Mouse (Mus musculus): ENCODE results near the gene Hrc. TPM values are rescaled to one million over a fixed set of nuclear protein-coding genes. Genes with fewer than 3 reads are reported as not detected.

Hrc gene
- total and polyA plus RNA-seq, 3 experiments, result 0.16 TPM; not detected in 2

GRCm38 (mm10) chr7:45312686-45313453, 22.2 kb upstream of the Hrc start:
- Histone ChIP-seq H3K27me3 (ENCODE audit: insufficient read depth, low read length) (peaks cover 33% of the 10 kb centered on the region), H3K4me1 (ENCODE audit: insufficient read depth, low read depth, low read length) (peaks cover 3% of the 10 kb centered on the region; the same call in 1 of the 2 replicates), H3K36me3 (replicated peaks) (no peaks in the 10 kb centered on the region), H3K9me3 (replicated peaks) (no peaks in the 10 kb centered on the region), H3K4me3 (ENCODE audit: low read depth, low read length) (no peak overlapping the region)
- TF ChIP-seq TAL1 (conservative IDR thresholded peaks at IDR 0.05; ENCODE audit: low read depth, low read length), result no peak
- no peak for TF ChIP-seq GATA1 (IDR thresholded peaks at IDR 0.05; ENCODE audit: borderline replicate concordance, low read length)
- TF ChIP-seq POLR2AphosphoS5 (IDR thresholded peaks at IDR 0.05; ENCODE audit: insufficient replicate concordance, low read depth, low read length), result no peak
- no peak for TF ChIP-seq GATA2 (IDR thresholded peaks at IDR 0.05; ENCODE audit: borderline replicate concordance, low read depth, low read length)
- DNase-seq (ENCODE audit: low spot score) (no peak), ATAC-seq (ENCODE audit: extremely low read depth, insufficient number of reproducible peaks, low FRiP score, poor library complexity, severe bottlenecking) (no peak)

GRCm38 (mm10) chr7:45313495-45313894, 21.6 kb upstream of the Hrc start:
- no peak for TF ChIP-seq CTCF (IDR thresholded peaks at IDR 0.05; ENCODE audit: low read depth, low read length)
- H3K4me1 ChIP-seq (ENCODE audit: insufficient read depth, low read depth, low read length), result peaks cover 3% of the 10 kb centered on the region; the same call in 1 of the 2 replicates
- no peak for ATAC-seq (ENCODE audit: extremely low read depth, insufficient number of reproducible peaks, low FRiP score, poor library complexity, severe bottlenecking)
- no peaks in the 10 kb centered on the region for H3K36me3 ChIP-seq (replicated peaks)
- no peak for DNase-seq (ENCODE audit: low spot score)
- H3K27me3 ChIP-seq (ENCODE audit: insufficient read depth, low read length), result peaks cover 27% of the 10 kb centered on the region
- H3K9me3 ChIP-seq (replicated peaks), result no peaks in the 10 kb centered on the region
- no peak overlapping the region for H3K4me3 ChIP-seq (ENCODE audit: low read depth, low read length)

- DNase-seq (ENCODE audit: low spot score) (no peak), ATAC-seq (ENCODE audit: extremely low read depth, insufficient number of reproducible peaks, low FRiP score, poor library complexity, severe bottlenecking) (no peak)
- no peak for TF ChIP-seq GATA2 (IDR thresholded peaks at IDR 0.05; ENCODE audit: borderline replicate concordance, low read depth, low read length)
- TF ChIP-seq CTCF (IDR thresholded peaks at IDR 0.05; ENCODE audit: low read depth, low read length), result no peak
- TF ChIP-seq GATA1 (IDR thresholded peaks at IDR 0.05; ENCODE audit: borderline replicate concordance, low read length), result no peak
- TF ChIP-seq TAL1 (conservative IDR thresholded peaks at IDR 0.05; ENCODE audit: low read depth, low read length), result no peak
- no peak for TF ChIP-seq POLR2AphosphoS5 (IDR thresholded peaks at IDR 0.05; ENCODE audit: insufficient replicate concordance, low read depth, low read length)
- Histone ChIP-seq H3K4me1 (ENCODE audit: insufficient read depth, low read depth, low read length) (peaks cover 3% of the 10 kb centered on the region; the same call in 1 of the 2 replicates), H3K36me3 (replicated peaks) (no peaks in the 10 kb centered on the region), H3K9me3 (replicated peaks) (no peaks in the 10 kb centered on the region), H3K27me3 (ENCODE audit: insufficient read depth, low read length) (peaks cover 21% of the 10 kb centered on the region), H3K4me3 (ENCODE audit: low read depth, low read length) (no peak overlapping the region)
Measured at GRCm38 (mm10) chr7:45315182-45315701, 19.8 kb upstream of the Hrc start.

- Histone ChIP-seq H3K9me3 (replicated peaks) (no peaks in the 10 kb centered on the region), H3K27me3 (ENCODE audit: insufficient read depth, low read length) (peaks cover 17% of the 10 kb centered on the region), H3K4me3 (ENCODE audit: low read depth, low read length) (no peak overlapping the region), H3K4me1 (ENCODE audit: insufficient read depth, low read depth, low read length) (peaks cover 3% of the 10 kb centered on the region; the same call in 1 of the 2 replicates), H3K36me3 (replicated peaks) (no peaks in the 10 kb centered on the region)
- no peak for DNase-seq (ENCODE audit: low spot score)
- ATAC-seq (ENCODE audit: extremely low read depth, insufficient number of reproducible peaks, low FRiP score, poor library complexity, severe bottlenecking), result no peak
- TF ChIP-seq POLR2AphosphoS5 (IDR thresholded peaks at IDR 0.05; ENCODE audit: insufficient replicate concordance, low read depth, low read length) (no peak), GATA2 (IDR thresholded peaks at IDR 0.05; ENCODE audit: borderline replicate concordance, low read depth, low read length) (no peak), CTCF (IDR thresholded peaks at IDR 0.05; ENCODE audit: low read depth, low read length) (no peak), GATA1 (IDR thresholded peaks at IDR 0.05; ENCODE audit: borderline replicate concordance, low read length) (no peak), TAL1 (conservative IDR thresholded peaks at IDR 0.05; ENCODE audit: low read depth, low read length) (no peak)
Measured at GRCm38 (mm10) chr7:45316536-45316935, 18.6 kb upstream of the Hrc start.

GRCm38 (mm10) chr7:45322245-45322644, 12.8 kb upstream of the Hrc start:
- H3K9me3 ChIP-seq (replicated peaks), result peaks cover 2% of the 10 kb centered on the region; the same call in 1 of the 2 replicates
- no peak for DNase-seq (ENCODE audit: low spot score)
- no peak for ATAC-seq (ENCODE audit: extremely low read depth, insufficient number of reproducible peaks, low FRiP score, poor library complexity, severe bottlenecking)
- H3K27me3 ChIP-seq (ENCODE audit: insufficient read depth, low read length), result peaks cover 10% of the 10 kb centered on the region
- TF ChIP-seq TAL1 (conservative IDR thresholded peaks at IDR 0.05; ENCODE audit: low read depth, low read length) (no peak), POLR2AphosphoS5 (IDR thresholded peaks at IDR 0.05; ENCODE audit: insufficient replicate concordance, low read depth, low read length) (no peak), CTCF (IDR thresholded peaks at IDR 0.05; ENCODE audit: low read depth, low read length) (no peak), GATA1 (IDR thresholded peaks at IDR 0.05; ENCODE audit: borderline replicate concordance, low read length) (no peak), GATA2 (IDR thresholded peaks at IDR 0.05; ENCODE audit: borderline replicate concordance, low read depth, low read length) (no peak)
- H3K4me1 ChIP-seq (ENCODE audit: insufficient read depth, low read depth, low read length), result no peaks in the 10 kb centered on the region
- no peak overlapping the region for H3K4me3 ChIP-seq (ENCODE audit: low read depth, low read length)
- H3K36me3 ChIP-seq (replicated peaks), result no peaks in the 10 kb centered on the region

GRCm38 (mm10) chr7:45323069-45323468, 12.0 kb upstream of the Hrc start:
- Histone ChIP-seq H3K27me3 (ENCODE audit: insufficient read depth, low read length) (peaks cover 15% of the 10 kb centered on the region), H3K4me3 (ENCODE audit: low read depth, low read length) (no peak overlapping the region), H3K4me1 (ENCODE audit: insufficient read depth, low read depth, low read length) (no peaks in the 10 kb centered on the region), H3K36me3 (replicated peaks) (no peaks in the 10 kb centered on the region), H3K9me3 (replicated peaks) (peaks cover 2% of the 10 kb centered on the region; the same call in 1 of the 2 replicates)
- no peak for ATAC-seq (ENCODE audit: extremely low read depth, insufficient number of reproducible peaks, low FRiP score, poor library complexity, severe bottlenecking)
- no peak for TF ChIP-seq CTCF (IDR thresholded peaks at IDR 0.05; ENCODE audit: low read depth, low read length)
- TF ChIP-seq TAL1 (conservative IDR thresholded peaks at IDR 0.05; ENCODE audit: low read depth, low read length), result no peak
- no peak for TF ChIP-seq GATA1 (IDR thresholded peaks at IDR 0.05; ENCODE audit: borderline replicate concordance, low read length)
- no peak for TF ChIP-seq GATA2 (IDR thresholded peaks at IDR 0.05; ENCODE audit: borderline replicate concordance, low read depth, low read length)
- TF ChIP-seq POLR2AphosphoS5 (IDR thresholded peaks at IDR 0.05; ENCODE audit: insufficient replicate concordance, low read depth, low read length), result no peak
- no peak for DNase-seq (ENCODE audit: low spot score)
